Mouse (Mus musculus): ENCODE measurements at regions not wholly inside any gene's neighbourhood (a gene's known extent, or its start where the extent isn't known, plus 50 kb on each side); places are given as distances from the start of the nearest gene placed in this dataset.

- no peak for TF ChIP-seq EP300 (IDR thresholded peaks at IDR 0.05; ENCODE audit: insufficient read depth, low read depth, low read length)
- no peak for TF ChIP-seq POLR2A (IDR thresholded peaks at IDR 0.05; ENCODE audit: insufficient read depth, low read depth, low read length)
- no peak for TF ChIP-seq CTCF (IDR thresholded peaks at IDR 0.05)
Observed at GRCm38 (mm10) chr7:68983937-68984336, 234.9 kb upstream of the Arrdc4 start.

Measured in heart, adult 2 months (tissue).